Mouse (Mus musculus) lung, embryonic 15.5 days (tissue): ENCODE results near the gene Zfp668. TPM values are rescaled to one million over a fixed set of nuclear protein-coding genes. Genes with fewer than 3 reads are reported as not detected.
A peak's percentile ranks its signal among the peaks of the same experiment; 100 is the strongest.
"Not testable (repeated sequence)": the region's sequence is repeated elsewhere in the genome, so short reads cannot be mapped to it uniquely, and the experiment has no call there.

Experiments used
- ATAC-seq: fragments of 200-750 bp; cut with Nextera tagmentation; 2 replicates; pipeline ENCODE4 v1.8.0; 2017; ENCODE audit warnings: moderate number of reproducible peaks, borderline replicate concordance; ENCODE audit not compliant: low FRiP score, low TSS enrichment; ENCODE audit errors: extremely low read depth
- H3K27ac ChIP-seq: fragments of 300-500 bp; sonication (generic); 2 replicates; pipeline ENCODE4 v1.5.1; 2015; ENCODE audit warnings: moderate library complexity, mild to moderate bottlenecking, inconsistent platforms
- H3K27me3 ChIP-seq: fragments of 300-500 bp; sonication (generic); 2 replicates; pipeline ENCODE4 v1.6.1; 2015; ENCODE audit warnings: inconsistent platforms
- H3K36me3 ChIP-seq: fragments of 300-500 bp; sonication (generic); 2 replicates; pipeline ENCODE4 v1.6.1; 2015; ENCODE audit warnings: inconsistent platforms
- H3K4me1 ChIP-seq: fragments of 300-500 bp; sonication (generic); 2 replicates; pipeline ENCODE4 v1.6.1; 2015; ENCODE audit warnings: inconsistent platforms
- H3K4me2 ChIP-seq: fragments of 300-500 bp; sonication (generic); 2 replicates; pipeline ENCODE4 v1.6.1; 2015; ENCODE audit warnings: inconsistent platforms, mild to moderate bottlenecking, moderate library complexity
- H3K4me3 ChIP-seq: fragments of 300-500 bp; sonication (generic); 2 replicates; pipeline ENCODE4 v1.5.1; 2015; ENCODE audit warnings: mild to moderate bottlenecking, inconsistent platforms
- H3K9ac ChIP-seq: fragments of 300-500 bp; sonication (generic); 2 replicates; pipeline ENCODE4 v1.6.1; 2015; ENCODE audit warnings: inconsistent platforms
- H3K9me3 ChIP-seq: fragments of 300-500 bp; sonication (generic); 2 replicates; pipeline ENCODE4 v1.6.1; 2016; ENCODE audit warnings: inconsistent platforms
- WGBS: fragments of 180-500 bp; shearing (Covaris S2); methylation state at CpG from one replicate; pipeline ENCODE4 v1.1.7; 2015; 5-methylcytosine and 5-hydroxymethylcytosine counted together
- polyA plus RNA-seq: library from polyadenylated mRNA; unstranded; fragments of >200 nt; fragmentation: Nextera tagmentation; extraction: Ambion mirVana; gene quantifications from 2 replicates; pipeline ENCODE4 v1.2.1, GENCODE M21; 2015

Gene Zfp668
- polyA plus RNA-seq, 1 experiment from 2014 or later = 21.3 TPM

DNA sequence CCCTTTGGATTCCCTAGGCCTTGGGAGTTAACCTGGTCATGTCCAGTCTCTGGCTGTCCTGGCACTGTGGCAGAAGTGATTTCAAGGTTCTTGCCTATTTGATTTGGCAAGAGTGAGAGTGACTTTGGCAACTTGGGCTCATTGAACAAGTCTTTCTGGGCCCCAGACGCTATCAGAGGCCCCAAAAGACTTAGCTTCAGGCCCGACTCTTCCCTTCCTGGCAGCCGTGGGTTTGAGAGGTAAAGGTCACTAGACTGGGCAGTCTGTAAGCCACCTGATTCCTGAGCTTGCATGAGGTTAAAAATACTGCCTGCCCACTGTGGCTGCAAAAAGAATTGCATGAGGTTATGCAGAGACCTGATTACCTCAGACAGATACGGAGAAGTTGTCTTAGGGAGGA, 32.0 kb upstream of the Zfp668 start:
- no peak for ATAC-seq
- Histone ChIP-seq H3K36me3 (peaks cover 52% of the 10 kb centered on the region), H3K27me3 (no peaks in the 10 kb centered on the region), H3K27ac (no peak overlapping the region), H3K4me2 (no peak overlapping the region), H3K4me1 (peaks cover 23% of the 10 kb centered on the region), H3K9ac (no peak overlapping the region), H3K9me3 (no peaks in the 10 kb centered on the region), H3K4me3 (no peak overlapping the region)
- 87% methylated on average over 4 of the region's 4 CpGs for WGBS

DNA sequence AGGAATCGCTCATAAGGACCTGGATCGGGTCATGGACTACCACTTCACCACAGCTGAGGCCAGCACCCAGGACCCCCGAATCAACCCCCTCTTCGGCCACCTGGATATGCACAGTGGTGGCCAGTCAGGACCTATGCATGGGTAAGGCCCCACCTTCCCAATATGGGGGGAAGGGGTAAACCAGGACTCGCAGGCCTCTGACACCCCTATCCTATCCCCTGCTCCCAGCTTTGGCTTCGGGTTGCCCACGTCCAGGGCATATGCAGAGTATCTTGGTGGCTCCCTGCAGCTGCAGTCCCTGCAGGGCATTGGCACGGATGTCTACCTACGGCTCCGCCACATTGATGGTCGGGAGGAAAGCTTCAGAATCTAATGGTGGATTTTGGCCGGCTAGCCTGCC, 31.3 kb upstream of the Zfp668 start:
- H3K27me3 ChIP-seq = no peaks in the 10 kb centered on the region
- H3K9me3 ChIP-seq = no peaks in the 10 kb centered on the region
- H3K36me3 ChIP-seq = peaks cover 52% of the 10 kb centered on the region
- no peak overlapping the region for H3K4me2 ChIP-seq
- no peak overlapping the region for H3K4me3 ChIP-seq
- ATAC-seq = no peak
- 93% methylated on average over 12 of the region's 12 CpGs for WGBS
- no peak overlapping the region for H3K27ac ChIP-seq
- H3K9ac ChIP-seq = no peak overlapping the region
- H3K4me1 ChIP-seq = peaks cover 16% of the 10 kb centered on the region

DNA sequence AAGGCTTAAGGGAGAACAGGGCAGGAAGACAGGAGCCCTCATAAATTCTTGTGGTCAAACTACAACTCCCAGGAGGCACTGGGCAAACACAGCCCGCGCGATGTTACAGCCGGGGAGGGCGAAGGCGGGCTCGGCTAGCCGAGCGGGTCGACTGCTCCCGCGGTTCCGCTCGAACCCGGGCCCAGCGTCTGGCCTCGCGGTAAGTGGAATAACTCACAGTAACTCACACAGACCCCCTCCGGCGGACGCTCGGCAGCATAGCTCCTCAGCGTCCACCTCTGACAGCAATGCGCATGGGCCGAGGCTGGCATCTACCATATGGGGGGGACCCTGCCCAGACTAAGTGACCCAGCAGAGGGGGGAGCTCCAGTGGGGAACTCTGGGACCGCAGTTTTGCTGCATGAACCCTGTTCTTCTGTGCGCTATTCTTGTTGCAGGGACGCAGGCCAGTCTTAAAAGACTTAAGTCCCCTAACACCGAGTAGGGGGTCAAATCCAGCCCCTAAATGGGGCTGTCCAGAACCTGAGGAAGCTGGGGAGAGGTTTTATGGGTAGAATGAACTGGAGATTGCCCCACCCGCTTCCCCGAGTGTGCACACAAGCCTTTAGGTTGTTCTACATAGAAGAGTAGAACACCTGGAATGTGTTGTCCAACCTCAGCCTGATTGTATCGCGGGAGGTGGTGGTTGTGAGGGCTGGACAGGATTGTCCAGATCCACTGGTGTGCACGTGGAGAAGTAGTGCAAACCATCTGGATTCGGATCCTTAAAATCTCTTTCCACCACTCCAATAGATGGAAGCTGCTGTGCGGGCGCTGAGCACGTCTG, 27.6 kb upstream of the Zfp668 start, which contains the start of gene Bckdk:
Gene Bckdk (plus strand): TSS at position 112 of the 826 bp plus-strand sequence.
- Histone ChIP-seq H3K4me1 (peaks cover 9% of the 10 kb centered on the region), H3K9ac (peak within 1 kb of the TSS; percentile 76), H3K27ac (peak within 1 kb of the TSS; percentile 86), H3K9me3 (no peaks in the 10 kb centered on the region), H3K4me3 (peak within 1 kb of the TSS; percentile 58), H3K4me2 (peak within 1 kb of the TSS; percentile 66), H3K36me3 (peaks cover 43% of the 10 kb centered on the region), H3K27me3 (no peaks in the 10 kb centered on the region)
- 4% methylated on average over 38 of the region's 38 CpGs for WGBS
- peak; percentile 90 for ATAC-seq

DNA sequence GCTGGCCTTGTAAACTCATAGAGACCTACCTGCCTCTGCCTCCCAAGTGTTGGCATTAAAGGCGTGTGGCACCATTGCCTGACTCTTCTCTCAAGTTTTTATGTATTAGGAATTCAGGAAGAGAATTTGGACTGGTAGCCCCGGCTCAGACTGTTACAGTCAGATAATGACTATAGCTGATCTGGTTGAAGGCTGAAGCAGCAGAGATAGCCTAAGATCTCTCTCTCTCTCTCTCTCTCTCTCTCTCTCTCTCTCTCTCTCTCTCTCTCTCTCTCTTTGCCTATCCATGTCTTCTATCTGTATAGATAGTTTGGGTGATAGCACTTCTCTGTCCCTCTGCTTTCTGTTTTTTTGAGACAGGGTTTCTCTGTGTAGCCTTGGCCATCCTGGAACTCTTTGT, 25.1 kb upstream of the Zfp668 start:
- H3K9me3 ChIP-seq = no peaks in the 10 kb centered on the region
- peaks cover 19% of the 10 kb centered on the region for H3K36me3 ChIP-seq
- H3K9ac ChIP-seq = no peak overlapping the region
- no peak for ATAC-seq
- peaks cover 9% of the 10 kb centered on the region for H3K4me1 ChIP-seq
- H3K4me3 ChIP-seq = no peak overlapping the region
- no peak overlapping the region for H3K4me2 ChIP-seq
- no peak overlapping the region for H3K27ac ChIP-seq
- 73% methylated on average over 2 of the region's 2 CpGs for WGBS
- no peaks in the 10 kb centered on the region for H3K27me3 ChIP-seq

- 0 out of 2 replicates have a peak, but pooled peaks cover under 1% of the 10 kb centered on the region for H3K36me3 ChIP-seq
- H3K4me3 ChIP-seq = no peak overlapping the region
- no peaks in the 10 kb centered on the region for H3K27me3 ChIP-seq
- no peaks in the 10 kb centered on the region for H3K9me3 ChIP-seq
- peaks cover 8% of the 10 kb centered on the region for H3K4me1 ChIP-seq
- H3K27ac ChIP-seq = no peak overlapping the region
- 24% methylated on average over 7 of the region's 7 CpGs for WGBS
- no peak overlapping the region for H3K9ac ChIP-seq
- ATAC-seq = no peak
- H3K4me2 ChIP-seq = no peak overlapping the region
Measured at GRCm38 (mm10) chr7:127899997-127900396, 23.4 kb upstream of the Zfp668 start.

DNA sequence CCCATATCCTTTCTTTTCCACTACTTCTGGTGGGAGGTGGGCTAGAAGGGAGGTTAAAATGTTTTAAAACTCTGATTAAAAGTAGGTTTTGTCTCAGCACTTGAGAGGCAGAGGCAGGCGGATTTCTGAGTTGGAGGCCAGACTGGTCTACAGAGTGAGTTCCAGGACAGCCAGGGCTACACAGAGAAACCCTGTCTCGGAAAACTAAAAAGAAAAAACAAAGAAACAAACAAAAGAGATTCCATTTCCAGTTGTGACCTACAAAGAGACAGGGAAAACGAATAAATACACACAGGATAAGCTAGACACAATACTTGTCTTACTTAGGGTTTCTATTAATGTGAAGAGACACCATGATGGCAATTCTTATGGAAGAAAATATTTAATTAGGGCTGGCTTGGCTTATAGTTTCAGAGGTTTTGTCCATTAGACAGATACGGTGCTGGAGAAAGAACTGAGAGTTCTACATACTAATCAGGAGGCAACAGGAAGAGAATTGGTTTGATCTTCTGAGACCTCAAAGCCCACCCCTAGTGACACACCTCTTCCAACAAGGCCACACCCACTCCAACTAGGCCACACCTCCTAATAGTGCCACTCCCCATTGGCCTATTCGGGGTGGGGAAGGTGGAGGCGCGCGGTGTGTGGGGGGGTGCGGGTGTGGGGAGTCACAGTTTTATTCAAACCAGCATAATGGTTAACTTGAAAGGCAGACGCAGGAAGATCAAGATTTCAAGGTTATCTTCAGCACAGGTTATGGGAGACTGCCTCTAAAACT, 21.7 kb upstream of the Zfp668 start:
- Histone ChIP-seq H3K9ac (no peak overlapping the region), H3K36me3 (no peaks in the 10 kb centered on the region), H3K27me3 (no peaks in the 10 kb centered on the region), H3K4me2 (no peak overlapping the region), H3K4me1 (peaks cover 12% of the 10 kb centered on the region), H3K4me3 (no peak overlapping the region), H3K9me3 (no peaks in the 10 kb centered on the region), H3K27ac (no peak overlapping the region)
- 33% methylated on average over 10 of the region's 10 CpGs for WGBS
- no peak for ATAC-seq

- Histone ChIP-seq H3K27me3 (no peaks in the 10 kb centered on the region), H3K4me1 (peaks cover 12% of the 10 kb centered on the region), H3K9me3 (no peaks in the 10 kb centered on the region), H3K36me3 (peaks cover 7% of the 10 kb centered on the region; the same call in 1 of the 2 replicates), H3K9ac (no peak overlapping the region), H3K4me3 (no peak overlapping the region), H3K27ac (no peak overlapping the region), H3K4me2 (no peak overlapping the region)
- no peak for ATAC-seq
- 86% methylated on average over 7 of the region's 7 CpGs for WGBS
Measured at GRCm38 (mm10) chr7:127897542-127897941, 20.9 kb upstream of the Zfp668 start.

GRCm38 (mm10) chr7:127896384-127896783, 19.8 kb upstream of the Zfp668 start:
- Histone ChIP-seq H3K9ac (no peak overlapping the region), H3K27me3 (no peaks in the 10 kb centered on the region), H3K9me3 (no peaks in the 10 kb centered on the region), H3K4me3 (no peak overlapping the region), H3K36me3 (peaks cover 10% of the 10 kb centered on the region), H3K27ac (no peak overlapping the region), H3K4me2 (no peak overlapping the region), H3K4me1 (peaks cover 12% of the 10 kb centered on the region)
- ATAC-seq = no peak
- WGBS = 59% methylated on average over 13 of the region's 13 CpGs

DNA sequence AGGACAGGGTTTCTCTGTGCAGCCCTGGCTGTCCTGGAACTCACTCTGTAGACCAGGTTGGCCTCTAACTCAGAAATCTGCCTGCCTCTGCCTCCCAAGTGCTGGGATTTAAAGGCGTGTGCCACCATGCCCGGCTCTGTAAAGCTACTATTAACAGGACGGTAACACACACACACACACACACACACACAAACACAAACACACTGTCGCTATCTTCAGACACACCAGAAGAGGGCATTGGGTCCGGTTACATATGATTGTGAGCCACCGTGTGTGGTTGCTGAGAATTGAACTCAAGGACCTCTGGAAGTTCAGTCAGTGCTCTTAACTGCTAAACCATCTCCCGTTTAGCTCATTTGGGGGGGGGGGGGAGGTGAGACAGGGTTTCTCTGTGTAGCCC, 19.3 kb upstream of the Zfp668 start:
- H3K9me3 ChIP-seq, ATAC-seq, H3K36me3 ChIP-seq, H3K27me3 ChIP-seq, H3K9ac ChIP-seq: not testable (repeated sequence)
- peak overlapping the region; percentile 72; the same call in 1 of the 2 replicates for H3K4me3 ChIP-seq
- peak overlapping the region; percentile 90 for H3K4me2 ChIP-seq
- 74% methylated on average over 7 of the region's 7 CpGs for WGBS
- H3K4me1 ChIP-seq = peaks cover 12% of the 10 kb centered on the region
- H3K27ac ChIP-seq = 0 out of 2 replicates have a peak overlapping the region, but pooled peaks have one; percentile 42

GRCm38 (mm10) chr7:127895442-127895841, 18.8 kb upstream of the Zfp668 start, which contains the start of the genes Gm21974 and Vkorc1:
Gene Gm21974 (minus strand): TSS chr7:127895454.
Gene Vkorc1 (minus strand): TSS chr7:127895617.
- under 1% methylated on average over 26 of the region's 26 CpGs for WGBS
- H3K9ac ChIP-seq = peak within 1 kb of the TSS; percentile 69
- ATAC-seq = peak; percentile 99

GRCm38 (mm10) chr7:127894480-127894879, 17.9 kb upstream of the Zfp668 start:
- H3K4me3 ChIP-seq = peak overlapping the region; percentile 72
- ATAC-seq = no peak
- peak overlapping the region; percentile 69 for H3K9ac ChIP-seq
- H3K4me1 ChIP-seq = peaks cover 12% of the 10 kb centered on the region
- H3K9me3 ChIP-seq = no peaks in the 10 kb centered on the region
- H3K27me3 ChIP-seq = no peaks in the 10 kb centered on the region
- 61% methylated on average over 5 of the region's 5 CpGs for WGBS
- peaks cover 14% of the 10 kb centered on the region for H3K36me3 ChIP-seq
- peak overlapping the region; percentile 90 for H3K4me2 ChIP-seq
- H3K27ac ChIP-seq = peak overlapping the region; percentile 85

More at GRCm38 (mm10) chr7:127895442-127895841, 18.8 kb upstream of the Zfp668 start, which contains the start of the genes Gm21974 and Vkorc1:
- Histone ChIP-seq H3K27me3 (no peaks in the 10 kb centered on the region), H3K27ac (peak within 1 kb of the TSS; percentile 85), H3K4me2 (peak within 1 kb of the TSS; percentile 90), H3K36me3 (peaks cover 10% of the 10 kb centered on the region), H3K4me3 (peak within 1 kb of the TSS; percentile 72), H3K9me3 (no peaks in the 10 kb centered on the region), H3K4me1 (peaks cover 12% of the 10 kb centered on the region)
